Mouse (Mus musculus): ENCODE results near the gene Rab5c.

DNA sequence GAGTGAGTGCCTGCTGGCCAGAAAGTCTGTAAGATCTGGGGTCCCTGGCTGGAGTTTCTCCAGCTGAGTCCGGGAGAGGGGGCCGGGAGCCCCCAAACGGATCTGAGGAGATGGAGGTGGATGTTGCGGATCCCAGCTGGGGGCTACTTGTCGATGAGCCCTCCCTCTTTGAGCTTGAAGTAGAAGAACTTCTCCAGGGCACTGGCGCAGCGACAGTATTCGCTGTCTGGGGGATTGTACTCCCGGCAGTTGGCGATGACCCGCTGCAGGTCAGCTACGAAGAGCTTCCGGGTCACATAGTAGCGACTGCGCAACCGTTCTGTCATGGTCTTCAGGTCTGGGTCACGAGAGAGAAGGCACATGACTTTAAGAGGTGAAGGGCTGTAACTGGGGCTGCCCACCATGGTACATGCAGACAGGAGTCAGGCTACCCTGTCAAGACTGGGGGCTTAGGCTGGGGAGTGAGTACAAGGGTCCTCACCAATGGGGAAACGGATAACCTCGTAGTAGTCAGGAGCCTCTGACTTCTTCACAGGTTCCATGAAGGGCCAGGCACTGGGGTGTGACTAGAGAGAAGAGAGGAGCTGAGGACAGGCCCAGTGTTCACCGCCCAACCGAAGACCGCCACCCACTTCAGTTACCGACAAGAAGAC lies 32.8 kb downstream of the Rab5c start:
- TF ChIP-seq CTCF (conservative IDR thresholded peaks at IDR 0.05; ENCODE audit: insufficient read depth, insufficient read length, low read depth, low read length), result no peak
- TF ChIP-seq POLR2A (IDR thresholded peaks at IDR 0.05; ENCODE audit: low read depth, low read length), result no peak
